Mouse (Mus musculus): Measurements from ENCODE around the gene Gast. TPM values are rescaled to one million over a fixed set of nuclear protein-coding genes. Genes with fewer than 3 reads are reported as not detected.
A peak's percentile ranks its signal among the peaks of the same experiment; 100 is the strongest.

Gast gene
- total and polyA plus RNA-seq, 2 experiments from 2014 or later = 2.2 TPM; not detected in 1

DNA sequence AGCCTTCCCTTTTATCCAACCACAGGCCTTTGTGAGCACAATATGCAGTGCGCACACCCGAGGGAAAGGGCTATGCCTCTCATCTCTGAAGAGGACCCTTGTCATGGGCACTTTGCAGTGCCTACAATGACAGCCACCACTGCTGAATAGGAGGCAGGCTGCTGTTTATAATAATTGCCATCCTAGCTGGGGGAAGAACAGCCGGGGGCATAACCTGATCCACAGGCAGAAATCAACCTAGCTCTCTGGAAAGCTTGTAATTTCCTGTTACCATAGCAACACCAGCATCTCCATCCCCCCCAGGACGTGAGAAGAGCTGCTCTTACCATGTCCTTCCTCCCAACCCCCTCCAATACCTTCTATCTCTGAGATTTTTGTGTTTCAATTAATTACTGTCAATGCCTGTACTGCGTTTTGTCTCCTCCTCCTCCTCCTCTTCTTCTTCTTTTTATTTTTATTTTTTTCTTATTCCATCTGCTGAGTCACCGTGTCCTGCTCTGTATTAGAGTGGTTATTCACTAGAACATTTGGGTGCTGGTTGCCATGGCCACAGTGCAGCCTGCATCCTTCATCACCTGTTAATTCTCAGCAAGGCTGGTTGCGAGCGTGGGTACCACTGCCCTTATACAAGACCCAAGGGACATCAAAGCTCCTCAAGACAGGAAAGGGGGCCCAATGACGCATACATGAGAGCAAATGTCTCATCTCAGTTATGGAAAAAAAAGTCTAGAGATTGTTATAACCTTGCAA lies 1.3 kb upstream of the Gast start:
- no peak overlapping the region for H3K4me3 ChIP-seq (ENCODE audit: low read depth, low read length)
- DNase-seq (ENCODE audit: low spot score) (peak; percentile 80), ATAC-seq (ENCODE audit: low FRiP score) (peak; percentile 75)
- H3K4me2 ChIP-seq (ENCODE audit: low read depth, low read length, poor library complexity, severe bottlenecking) = peak overlapping the region; percentile 32
- TF ChIP-seq CTCF (IDR thresholded peaks at IDR 0.05) = no peak
- H3K27ac ChIP-seq (ENCODE audit: low read depth, low read length) = peak overlapping the region; percentile 82
- no peaks in the 10 kb centered on the region for H3K27me3 ChIP-seq (ENCODE audit: insufficient read depth, low read length)
- H3K4me1 ChIP-seq (ENCODE audit: insufficient read depth, low read length) = peaks cover 22% of the 10 kb centered on the region; the same call in 1 of the 2 replicates
- 17% methylated on average over 9 of the region's 9 CpGs for WGBS
- H3K9me3 ChIP-seq (ENCODE audit: low read length) = no peaks in the 10 kb centered on the region
- no peaks in the 10 kb centered on the region for H3K36me3 ChIP-seq (ENCODE audit: insufficient read depth, low read length)
- no peak overlapping the region for H3K9ac ChIP-seq (replicated peaks; ENCODE audit: low read length, poor library complexity, severe bottlenecking)

DNA sequence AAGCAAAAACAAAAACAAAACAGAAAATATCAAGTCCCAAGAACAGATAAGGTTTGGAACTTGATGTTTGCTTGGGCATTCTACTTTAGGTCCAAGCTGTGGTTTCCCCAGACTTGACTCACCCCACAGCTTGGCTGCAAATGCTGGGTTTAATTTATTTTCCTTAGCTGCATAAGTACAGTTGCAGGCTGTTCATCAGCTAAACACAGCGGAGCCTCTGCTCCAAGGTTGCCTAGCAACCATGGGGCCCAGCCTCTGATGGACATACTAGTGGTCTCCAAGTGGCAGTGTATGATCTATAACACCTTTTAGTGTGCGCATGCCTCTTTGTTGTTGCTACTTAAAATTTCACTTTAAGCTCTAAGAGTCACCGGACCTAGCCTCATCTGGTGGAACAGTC lies 1.5 kb downstream of the Gast start:
- DNase-seq (ENCODE audit: low spot score) = peak; percentile 76
- 23% methylated on average over 3 of the region's 3 CpGs for WGBS

DNA sequence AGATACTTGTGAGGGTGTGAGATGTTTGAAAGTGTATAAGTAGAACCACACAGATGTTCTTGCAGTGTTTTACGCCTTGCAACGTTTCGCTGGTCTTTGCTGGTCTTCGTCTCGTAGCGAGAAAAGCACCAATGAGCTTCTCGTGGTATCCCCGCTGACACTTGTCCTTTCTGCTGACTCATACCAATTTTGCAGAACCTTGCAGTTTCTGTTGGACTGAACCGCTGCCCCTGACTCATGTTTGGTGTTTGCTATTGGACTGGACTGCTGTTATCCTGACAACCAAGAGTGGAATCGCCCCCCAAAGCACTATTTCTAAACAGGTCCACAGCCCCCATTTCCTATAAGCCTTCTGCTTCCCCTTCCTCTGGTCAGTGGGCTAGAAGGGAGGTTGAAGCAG lies 10.1 kb downstream of the Gast start:
- H3K27ac ChIP-seq (ENCODE audit: low read depth, low read length) = no peak overlapping the region
- no peak overlapping the region for H3K4me2 ChIP-seq (ENCODE audit: low read depth, low read length, poor library complexity, severe bottlenecking)
- no peaks in the 10 kb centered on the region for H3K9me3 ChIP-seq (ENCODE audit: low read length)
- no peak for ATAC-seq (ENCODE audit: low FRiP score)
- H3K4me3 ChIP-seq (ENCODE audit: low read depth, low read length) = no peak overlapping the region
- H3K4me1 ChIP-seq (ENCODE audit: insufficient read depth, low read length) = no peaks in the 10 kb centered on the region
- H3K9ac ChIP-seq (replicated peaks; ENCODE audit: low read length, poor library complexity, severe bottlenecking) = no peak overlapping the region
- no peak for TF ChIP-seq CTCF (IDR thresholded peaks at IDR 0.05)
- no peak for DNase-seq (ENCODE audit: low spot score)
- no peaks in the 10 kb centered on the region for H3K27me3 ChIP-seq (ENCODE audit: insufficient read depth, low read length)
- H3K36me3 ChIP-seq (ENCODE audit: insufficient read depth, low read length) = no peaks in the 10 kb centered on the region
- WGBS = 94% methylated on average over 10 of the region's 10 CpGs

More for the DNA sequence above, 1.5 kb downstream of the Gast start:
- H3K4me2 ChIP-seq (ENCODE audit: low read depth, low read length, poor library complexity, severe bottlenecking) = no peak overlapping the region
- H3K36me3 ChIP-seq (ENCODE audit: insufficient read depth, low read length) = no peaks in the 10 kb centered on the region
- H3K9me3 ChIP-seq (ENCODE audit: low read length) = no peaks in the 10 kb centered on the region
- no peak overlapping the region for H3K4me3 ChIP-seq (ENCODE audit: low read depth, low read length)
- no peaks in the 10 kb centered on the region for H3K27me3 ChIP-seq (ENCODE audit: insufficient read depth, low read length)
- ATAC-seq (ENCODE audit: low FRiP score) = no peak
- H3K27ac ChIP-seq (ENCODE audit: low read depth, low read length) = peak overlapping the region; percentile 47; the same call in 1 of the 2 replicates
- TF ChIP-seq CTCF (IDR thresholded peaks at IDR 0.05) = no peak
- no peak overlapping the region for H3K9ac ChIP-seq (replicated peaks; ENCODE audit: low read length, poor library complexity, severe bottlenecking)
- H3K4me1 ChIP-seq (ENCODE audit: insufficient read depth, low read length) = peaks cover 17% of the 10 kb centered on the region; the same call in 1 of the 2 replicates

GRCm38 (mm10) chr11:100352076-100352857 lies 18.1 kb downstream of the Gast start:
- DNase-seq (ENCODE audit: low spot score) (peak; percentile 73), ATAC-seq (ENCODE audit: low FRiP score) (no peak)
- Histone ChIP-seq H3K9me3 (ENCODE audit: low read length) (no peaks in the 10 kb centered on the region), H3K9ac (replicated peaks; ENCODE audit: low read length, poor library complexity, severe bottlenecking) (no peak overlapping the region), H3K4me3 (ENCODE audit: low read depth, low read length) (no peak overlapping the region), H3K4me1 (ENCODE audit: insufficient read depth, low read length) (no peaks in the 10 kb centered on the region), H3K36me3 (ENCODE audit: insufficient read depth, low read length) (peaks cover 14% of the 10 kb centered on the region), H3K27ac (ENCODE audit: low read depth, low read length) (0 out of 2 replicates have a peak overlapping the region, but pooled peaks have one; percentile 2), H3K27me3 (ENCODE audit: insufficient read depth, low read length) (no peaks in the 10 kb centered on the region), H3K4me2 (ENCODE audit: low read depth, low read length, poor library complexity, severe bottlenecking) (peak overlapping the region; percentile 9; the same call in 1 of the 2 replicates)
- 31% methylated on average over 10 of the region's 10 CpGs for whole genome bisulfite sequencing
- TF ChIP-seq CTCF (IDR thresholded peaks at IDR 0.05) = peak; percentile 78

DNA sequence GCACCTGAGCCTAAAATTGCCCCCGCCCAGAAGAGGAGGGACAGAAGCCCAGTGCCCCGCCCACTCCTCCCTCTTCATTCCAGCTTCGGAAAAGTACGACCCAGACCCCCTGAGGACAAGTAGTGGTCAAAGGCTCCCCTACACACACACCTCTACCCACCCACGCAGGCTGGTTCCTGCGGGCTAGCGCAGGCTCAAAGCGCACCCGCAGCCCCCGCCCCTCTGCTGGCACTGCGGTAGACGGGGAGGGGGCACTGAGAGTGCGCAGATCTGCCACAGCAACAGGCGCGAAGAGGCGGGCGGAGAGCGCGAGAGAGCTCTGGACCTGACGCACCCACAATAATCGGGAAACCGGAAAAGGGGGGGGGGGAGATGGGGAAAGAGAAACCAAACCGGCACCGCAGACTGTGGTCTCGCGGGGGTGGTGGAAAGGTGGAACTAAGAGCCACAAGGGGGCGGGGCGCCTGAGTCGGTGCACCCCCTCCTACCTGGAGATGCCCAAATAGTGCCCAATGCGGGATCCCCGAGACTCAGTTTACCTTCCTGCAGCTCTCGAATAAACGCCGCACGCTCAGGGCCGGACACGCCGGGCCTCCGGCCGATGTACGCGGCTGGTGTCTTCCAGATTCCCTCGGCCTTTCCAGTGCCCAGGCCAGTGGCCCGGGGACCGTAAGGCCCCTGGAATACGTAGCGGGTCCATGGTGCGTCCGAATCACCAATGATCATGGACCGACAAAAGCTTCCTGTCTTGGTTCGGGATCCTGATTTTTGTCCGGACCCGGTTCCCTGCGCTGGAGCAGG lies 21.1 kb downstream of the Gast start:
- peak overlapping the region; percentile 89 for H3K4me3 ChIP-seq (ENCODE audit: low read depth, low read length)
- WGBS = under 1% methylated on average over 53 of the region's 54 CpGs
- ATAC-seq (ENCODE audit: low FRiP score) (peak; percentile 48; the same call in 1 of the 2 replicates), DNase-seq (ENCODE audit: low spot score) (peak; percentile 71)
- H3K27me3 ChIP-seq (ENCODE audit: insufficient read depth, low read length) = no peaks in the 10 kb centered on the region
- peak overlapping the region; percentile 88 for H3K27ac ChIP-seq (ENCODE audit: low read depth, low read length)
- no peaks in the 10 kb centered on the region for H3K4me1 ChIP-seq (ENCODE audit: insufficient read depth, low read length)
- peak overlapping the region; percentile 94 for H3K9ac ChIP-seq (replicated peaks; ENCODE audit: low read length, poor library complexity, severe bottlenecking)
- no peak for TF ChIP-seq CTCF (IDR thresholded peaks at IDR 0.05)
- no peaks in the 10 kb centered on the region for H3K9me3 ChIP-seq (ENCODE audit: low read length)
- H3K36me3 ChIP-seq (ENCODE audit: insufficient read depth, low read length) = peaks cover 10% of the 10 kb centered on the region
- peak overlapping the region; percentile 88 for H3K4me2 ChIP-seq (ENCODE audit: low read depth, low read length, poor library complexity, severe bottlenecking)
